Mouse (Mus musculus): ENCODE results near the gene Clybl. TPM values are rescaled to one million over a fixed set of nuclear protein-coding genes. Genes with fewer than 3 reads are reported as not detected.

Clybl gene
- total and polyA plus RNA-seq, 3 experiments, result 16.5 to 25.7 (median 18.7) TPM

DNA sequence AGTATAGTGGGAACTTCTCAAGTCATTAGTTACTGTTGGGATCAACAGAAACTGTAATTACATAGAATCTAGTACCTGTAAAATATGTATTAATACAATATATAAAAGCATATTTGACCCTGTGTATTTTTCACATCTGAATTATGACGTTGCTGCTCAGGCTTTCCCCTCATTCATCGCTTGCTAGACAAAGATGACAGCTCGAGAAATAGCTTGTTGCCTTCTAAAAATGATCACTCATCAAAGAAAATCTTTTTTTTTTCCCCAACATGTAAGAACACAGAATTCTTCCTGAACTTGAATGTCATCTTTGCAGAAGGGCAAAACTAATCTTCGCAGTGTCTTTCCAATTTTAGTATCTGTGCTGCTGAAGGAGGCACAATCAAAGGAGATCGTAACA lies 206.3 kb downstream of the Clybl start:
- no peaks in the 10 kb centered on the region for H3K27me3 ChIP-seq (replicated peaks)
- TF ChIP-seq ZKSCAN1 (IDR thresholded peaks at IDR 0.05; ENCODE audit: borderline replicate concordance, low read depth, low read length), result no peak
- TF ChIP-seq POLR2A (IDR thresholded peaks at IDR 0.05; ENCODE audit: low read depth, low read length), result no peak
- TF ChIP-seq ZC3H11A (IDR thresholded peaks at IDR 0.05; ENCODE audit: low read depth, low read length), result no peak
- no peak for TF ChIP-seq BHLHE40 (IDR thresholded peaks at IDR 0.05; ENCODE audit: low read depth, low read length)
- TF ChIP-seq IRF4 (IDR thresholded peaks at IDR 0.05; ENCODE audit: low read depth, low read length), result no peak
- no peak for TF ChIP-seq EP300 (IDR thresholded peaks at IDR 0.05; ENCODE audit: low read length)
- no peak for TF ChIP-seq HCFC1 (IDR thresholded peaks at IDR 0.05; ENCODE audit: low read depth, low read length)
- no peak for TF ChIP-seq KAT2A (IDR thresholded peaks at IDR 0.05; ENCODE audit: insufficient replicate concordance, low read length)
- no peaks in the 10 kb centered on the region for H3K79me2 ChIP-seq (replicated peaks; ENCODE audit: control insufficient read depth, extremely low read depth, insufficient read depth, poor library complexity, severe bottlenecking)
- peaks cover 0 to 31% of the 10 kb centered on the region in 2 experiments; a peak in 2 of 4 replicates for H3K4me1 ChIP-seq (ENCODE audit: control insufficient read depth in 1 of 2, insufficient read depth in 2 of 2)
- in situ Hi-C loops (cut with MboI; ENCODE audit: low pct_ligation_motif_present, low pct_unique_long_range_greater_than_20kb, low sequenced_read_pairs), result no loop called here
- H3K9ac ChIP-seq (ENCODE audit: insufficient read depth, low read depth), result no peak overlapping the region
- no peak overlapping the region for H3K4me2 ChIP-seq (ENCODE audit: insufficient read depth, low read depth, poor library complexity, severe bottlenecking)
- H3K27ac ChIP-seq (ENCODE audit: insufficient read depth, low read depth), result no peak overlapping the region
- peaks cover 0 to 2% of the 10 kb centered on the region in 2 experiments for H3K36me3 ChIP-seq (replicated peaks in 1 of 2; ENCODE audit: control insufficient read depth in 1 of 2, insufficient read depth in 1 of 2, low read length in 1 of 2)
- no peak overlapping the region for H3K4me3 ChIP-seq (replicated peaks in 1 of 3; ENCODE audit: low read depth in 2 of 3, low read length in 2 of 3, poor library complexity in 1 of 3)
- no peak for DNase-seq (ENCODE audit: extremely low read depth)
- H3K9me3 ChIP-seq (replicated peaks; ENCODE audit: low read length), result no peaks in the 10 kb centered on the region
- dilution Hi-C loops (cut with MboI; ENCODE audit: extremely low pct_ligation_motif_present, extremely low pct_unique_long_range_greater_than_20kb, low sequenced_read_pairs), result no loop called here

DNA sequence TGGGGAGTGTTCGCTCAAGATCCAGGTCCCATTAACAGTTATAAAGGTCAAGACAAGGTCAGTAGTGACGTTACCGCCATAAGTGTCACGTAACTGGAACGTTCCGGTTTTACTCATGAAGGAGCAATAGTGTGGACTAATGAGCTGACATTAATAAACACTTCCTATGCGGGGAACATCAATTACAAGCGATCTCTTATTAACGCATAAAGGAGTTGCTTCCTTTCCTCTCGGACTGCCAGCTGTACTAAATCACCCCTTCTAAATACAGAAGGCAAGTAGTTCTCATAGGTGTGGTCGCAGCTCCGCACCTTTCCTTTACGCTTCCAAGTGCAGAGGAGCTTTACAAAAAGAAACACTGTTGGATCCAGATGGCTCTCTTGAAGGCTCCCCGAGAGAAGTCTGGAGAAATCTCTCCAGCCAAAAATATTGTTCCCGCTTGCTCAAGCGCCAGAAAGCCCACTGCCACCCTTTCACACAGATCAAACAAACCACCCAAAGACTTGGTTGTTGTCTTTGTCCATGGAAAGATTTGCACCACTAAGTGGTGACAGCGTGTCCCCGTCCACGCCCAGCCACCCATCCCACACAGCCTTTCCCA lies 207.0 kb downstream of the Clybl start:
- no peak for TF ChIP-seq ETS1 (conservative IDR thresholded peaks at IDR 0.05; ENCODE audit: low read depth, low read length)
- no peak for TF ChIP-seq POLR2AphosphoS2 (IDR thresholded peaks at IDR 0.05; ENCODE audit: low read depth, low read length)
- TF ChIP-seq NRF1 (IDR thresholded peaks at IDR 0.05; ENCODE audit: low read depth, low read length), result no peak
- TF ChIP-seq MAX (IDR thresholded peaks at IDR 0.05; ENCODE audit: low read length), result no peak
- no peak for TF ChIP-seq GABPA (IDR thresholded peaks at IDR 0.05; ENCODE audit: insufficient replicate concordance, low read depth, low read length)
- no peak for TF ChIP-seq MXI1 (IDR thresholded peaks at IDR 0.05; ENCODE audit: low read depth, low read length)
- no peak for TF ChIP-seq RAD21 (IDR thresholded peaks at IDR 0.05; ENCODE audit: low read depth, low read length)
- TF ChIP-seq ZNF384 (IDR thresholded peaks at IDR 0.05; ENCODE audit: low read depth, low read length), result no peak
- no peak for TF ChIP-seq CHD2 (IDR thresholded peaks at IDR 0.05; ENCODE audit: low read length)
- TF ChIP-seq USF1 (IDR thresholded peaks at IDR 0.05; ENCODE audit: low read depth, low read length), result no peak
- TF ChIP-seq CHD1 (IDR thresholded peaks at IDR 0.05; ENCODE audit: low read depth, low read length), result no peak
- no peak for TF ChIP-seq NELFE (IDR thresholded peaks at IDR 0.05; ENCODE audit: low read depth, low read length)
- TF ChIP-seq UBTF (IDR thresholded peaks at IDR 0.05; ENCODE audit: low read depth, low read length), result no peak
- no peak for TF ChIP-seq MAFK (IDR thresholded peaks at IDR 0.05; ENCODE audit: insufficient replicate concordance, low read length)
- TF ChIP-seq MAZ (IDR thresholded peaks at IDR 0.05; ENCODE audit: low read depth, low read length), result no peak
- no peak for TF ChIP-seq ZMIZ1 (IDR thresholded peaks at IDR 0.05; ENCODE audit: low read depth, low read length)
- no peak for TF ChIP-seq ELF1 (IDR thresholded peaks at IDR 0.05; ENCODE audit: low read depth, low read length)
- no peak for TF ChIP-seq BHLHE40 (IDR thresholded peaks at IDR 0.05; ENCODE audit: low read depth, low read length)
- Histone ChIP-seq H3K9me3 (replicated peaks; ENCODE audit: low read length) (no peaks in the 10 kb centered on the region), H3K4me2 (ENCODE audit: insufficient read depth, low read depth, poor library complexity, severe bottlenecking) (no peak overlapping the region), H3K9ac (ENCODE audit: insufficient read depth, low read depth) (no peak overlapping the region), H3K4me1 (ENCODE audit: control insufficient read depth in 1 of 2, insufficient read depth in 2 of 2) (peaks cover 0 to 37% of the 10 kb centered on the region in 2 experiments; a peak in 2 of 4 replicates), H3K79me2 (replicated peaks; ENCODE audit: control insufficient read depth, extremely low read depth, insufficient read depth, poor library complexity, severe bottlenecking) (no peaks in the 10 kb centered on the region), H3K27ac (ENCODE audit: insufficient read depth, low read depth) (no peak overlapping the region), H3K36me3 (replicated peaks in 1 of 2; ENCODE audit: control insufficient read depth in 1 of 2, insufficient read depth in 1 of 2, low read length in 1 of 2) (peaks cover 0 to 2% of the 10 kb centered on the region in 2 experiments), H3K4me3 (replicated peaks in 1 of 3; ENCODE audit: low read depth in 2 of 3, low read length in 2 of 3, poor library complexity in 1 of 3) (no peak overlapping the region), H3K27me3 (replicated peaks) (no peaks in the 10 kb centered on the region)
- no peak for DNase-seq (ENCODE audit: extremely low read depth)
- dilution Hi-C loops (cut with MboI; ENCODE audit: extremely low pct_ligation_motif_present, extremely low pct_unique_long_range_greater_than_20kb, low sequenced_read_pairs), result no loop called here
- in situ Hi-C loops (cut with MboI; ENCODE audit: low pct_ligation_motif_present, low pct_unique_long_range_greater_than_20kb, low sequenced_read_pairs), result no loop called here

All from CH12.LX (cell line).